Mouse (Mus musculus) brown adipose tissue, adult 24 weeks (tissue): ENCODE data around the gene Gm4450. TPM values are rescaled to one million over a fixed set of nuclear protein-coding genes. Genes with fewer than 3 reads are reported as not detected.
"Not testable (repeated sequence)": the region's sequence is repeated elsewhere in the genome, so short reads cannot be mapped to it uniquely, and the experiment has no call there.

ENCODE experiments used
- H3K27ac ChIP-seq: fragments of 200-500 bp; replicated peaks from 2 replicates; pipeline ENCODE4 v1.5.1; 2012; ENCODE audit warnings: low read depth, mild to moderate bottlenecking, low read length
- H3K4me1 ChIP-seq: fragments of 200-500 bp; 2 replicates; pipeline ENCODE4 v1.6.1; 2012; ENCODE audit warnings: low read length, mixed read lengths; ENCODE audit not compliant: control insufficient read depth, insufficient read depth, insufficient read length
- H3K4me3 ChIP-seq: fragments of 200-500 bp; 2 replicates; pipeline ENCODE4 v1.5.1; 2012; ENCODE audit warnings: low read depth, mild to moderate bottlenecking, low read length, moderate library complexity; ENCODE audit not compliant: insufficient read depth
- polyA plus RNA-seq: library from polyadenylated mRNA; stranded (reverse); fragments of >200 nt; gene quantifications from 2 replicates; pipeline ENCODE4 v1.2.4, GENCODE M21; 2012; ENCODE audit not compliant: missing spikeins, insufficient read depth, insufficient read length

The Gm4450 gene
- polyA plus RNA-seq, 1 experiment: not detected

DNA sequence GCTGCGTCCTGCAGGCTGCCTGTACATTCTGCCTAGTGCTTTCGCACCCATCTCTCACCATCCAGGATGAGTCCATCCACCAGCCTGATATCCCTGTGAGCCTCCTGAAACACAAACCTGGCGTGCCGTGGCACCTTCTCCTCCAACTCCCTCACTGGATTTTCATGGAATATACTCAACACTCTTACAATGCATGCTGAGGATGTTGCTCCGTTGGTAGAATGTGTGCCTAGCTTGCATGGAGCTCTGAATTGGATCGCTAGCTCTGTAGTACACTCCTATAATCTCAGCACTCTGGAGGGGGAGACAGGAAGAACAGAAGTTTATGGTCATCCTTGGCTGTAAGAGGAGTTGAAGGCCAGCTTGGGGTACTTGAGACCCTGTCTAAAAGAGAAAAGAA is 51.0 kb downstream of the Gm4450 start:
- not testable (repeated sequence) for H3K27ac ChIP-seq

DNA sequence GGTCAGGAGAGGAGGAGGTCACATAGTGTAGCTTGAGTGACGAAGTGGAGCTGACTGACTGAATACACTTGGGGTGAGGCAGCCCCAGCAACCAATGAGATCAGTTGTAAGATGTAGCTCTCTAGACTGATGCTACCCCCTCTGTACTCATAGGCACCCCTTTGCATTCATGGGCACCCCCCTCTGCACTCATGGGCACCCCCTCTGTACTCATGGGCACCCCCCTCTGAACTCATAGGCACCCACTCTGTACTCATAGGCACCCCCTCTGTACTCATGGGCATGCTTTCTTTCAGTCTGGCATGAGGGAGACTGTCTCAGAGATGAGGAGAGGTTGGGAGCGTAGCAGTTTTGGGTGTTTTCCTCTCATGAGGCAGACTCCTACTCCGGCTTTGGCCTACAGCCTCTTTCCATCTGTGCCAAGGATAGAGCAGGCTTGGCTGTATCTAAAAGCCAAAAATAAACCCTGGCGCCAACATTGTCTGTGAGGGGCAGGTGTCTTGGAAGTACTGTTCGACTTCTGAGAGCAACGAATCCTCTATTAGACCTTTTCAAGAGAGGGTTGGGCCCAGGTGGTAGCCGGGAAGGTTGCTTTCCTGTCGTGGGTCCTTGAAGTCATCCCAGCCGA is 52.5 kb downstream of the Gm4450 start:
- not testable (repeated sequence) for H3K4me1 ChIP-seq, H3K27ac ChIP-seq, H3K4me3 ChIP-seq

More for the DNA sequence above, 51.0 kb downstream of the Gm4450 start:
- not testable (repeated sequence) for H3K4me3 ChIP-seq, H3K4me1 ChIP-seq

Other genes starting within 250 kb of the Gm4450 start
- gene Reg4, start 235.0 kb downstream of the Gm4450 start, polyA plus RNA-seq: not detected in 2 replicates
- gene Hmgcs2, start 176.7 kb downstream of the Gm4450 start, polyA plus RNA-seq: 1.9 and 2.5 TPM in 2 replicates
- 21.5 and 44.2 TPM in 2 replicates for gene Phgdh, start 117.1 kb downstream of the Gm4450 start, polyA plus RNA-seq
- gene Zfp697, start 74.7 kb downstream of the Gm4450 start, polyA plus RNA-seq: 3.3 and 5.7 TPM in 2 replicates
- not detected in 2 replicates for gene Hsd3b4, start 53.4 kb upstream of the Gm4450 start, polyA plus RNA-seq
- not detected in 2 replicates for gene Gm10681, start 131.7 kb upstream of the Gm4450 start, polyA plus RNA-seq
- not detected in 2 replicates for gene Hsd3b5, start 173.1 kb upstream of the Gm4450 start, polyA plus RNA-seq